Mouse (Mus musculus): Measurements from ENCODE around the gene AL731706.2. TPM values are rescaled to one million over a fixed set of nuclear protein-coding genes. Genes with fewer than 3 reads are reported as not detected.

The AL731706.2 gene
- polyA plus RNA-seq, 2 experiments from 2014 or later = 12.9 TPM; not detected in 1

Other genes with a start within 250 kb of the AL731706.2 start
- not detected for gene Snap25, start 172.2 kb downstream of the AL731706.2 start, polyA plus RNA-seq (2017; shearing (Covaris generic))
- gene Slx4ip, start 5.5 kb upstream of the AL731706.2 start, polyA plus RNA-seq (2017; shearing (Covaris generic)) = 1 to 10 TPM; 5.4 to 6.2 TPM
- 10 to 100 TPM in 1 of 2 experiments, 1 to 10 TPM in 1; 4.0 to 21.0 TPM for gene AL731706.1, start 5.7 kb upstream of the AL731706.2 start, polyA plus RNA-seq (2017; shearing (Covaris generic))
- gene Mkks, start 5.7 kb upstream of the AL731706.2 start, polyA plus RNA-seq (2017; shearing (Covaris generic)) = 10 to 100 TPM; 12.2 to 23.3 TPM
- 1 to 10 TPM in 1 of 2 experiments, under 1 TPM in 1; 0.47 to 1.4 TPM for gene Jag1, start 231.0 kb upstream of the AL731706.2 start, polyA plus RNA-seq (2017; shearing (Covaris generic))

Measured in CD4-positive, CD25-positive, alpha-beta regulatory T cell, adult 4 months (primary cell).